Mouse (Mus musculus): ENCODE results near the gene Olfr1359.

GRCm38 (mm10) chr13:21710821-21711525 lies 13.1 kb downstream of the Olfr1359 start:
- no peak for TF ChIP-seq CTCF (IDR thresholded peaks at IDR 0.05; ENCODE audit: borderline replicate concordance, extremely low read depth, insufficient read depth, insufficient read length)
- TF ChIP-seq POLR2A (IDR thresholded peaks at IDR 0.05; ENCODE audit: borderline replicate concordance, extremely low read depth, insufficient read depth, insufficient read length, poor library complexity, severe bottlenecking) = no peak

All from brain, embryonic 14.5 days (tissue).